Mouse (Mus musculus) myocyte (in vitro differentiated cells): ENCODE data around the gene Ski. TPM values are rescaled to one million over a fixed set of nuclear protein-coding genes. Genes with fewer than 3 reads are reported as not detected.
A peak's percentile ranks its signal among the peaks of the same experiment; 100 is the strongest.

ENCODE experiments used
- H3K27me3 ChIP-seq: one replicate; pipeline ENCODE4 v1.6.1; 2011; ENCODE audit not compliant: control insufficient read depth, insufficient read depth, insufficient read length
- H3K36me3 ChIP-seq: one replicate; pipeline ENCODE4 v1.6.1; 2011; ENCODE audit not compliant: control insufficient read depth, insufficient read depth
- H3K4me2 ChIP-seq: one replicate; pipeline ENCODE4 v1.6.1; 2011; ENCODE audit warnings: low read depth, control low read depth
- H3K4me3 ChIP-seq: one replicate; pipeline ENCODE4 v1.5.1; 2011; ENCODE audit warnings: mild to moderate bottlenecking, control low read depth, moderate library complexity
- H3K79me2 ChIP-seq: one replicate; pipeline ENCODE4 v1.6.1; 2011; ENCODE audit not compliant: control insufficient read depth, insufficient read depth
- H3ac ChIP-seq: one replicate; pipeline ENCODE4 v1.6.1; 2011; ENCODE audit not compliant: control insufficient read depth, insufficient read length
- CEBPB ChIP-seq: IDR thresholded peaks from 2 replicates; pipeline ENCODE4 v1.6.1; 2011; ENCODE audit warnings: mild to moderate bottlenecking, moderate library complexity; ENCODE audit not compliant: poor library complexity, insufficient read depth, severe bottlenecking
- E2F4 ChIP-seq: IDR thresholded peaks from one replicate; pipeline ENCODE4 v1.6.1; 2011; ENCODE audit warnings: mild to moderate bottlenecking, control low read depth, moderate library complexity; ENCODE audit not compliant: insufficient read depth
- MAX ChIP-seq: IDR thresholded peaks from one replicate; pipeline ENCODE4 v1.6.1; 2011; ENCODE audit warnings: low read depth, mild to moderate bottlenecking, control low read depth
- MYOD1 ChIP-seq, 3 experiments: IDR thresholded peaks; one replicate each; pipeline ENCODE4 v1.6.1; 2011; ENCODE audit warnings: control low read depth in 2 of 3, low read depth in 2 of 3, mild to moderate bottlenecking in 2 of 3, moderate library complexity in 1 of 3; ENCODE audit not compliant: insufficient read length in 2 of 3, control insufficient read depth in 1 of 3
- MYOG ChIP-seq, 3 experiments: IDR thresholded peaks; one replicate each; pipeline ENCODE4 v1.6.1; 2011; ENCODE audit warnings: control low read depth in 2 of 3, low read depth in 2 of 3, mild to moderate bottlenecking in 2 of 3; ENCODE audit not compliant: insufficient read length in 2 of 3, control insufficient read depth in 1 of 3, insufficient read depth in 1 of 3
- POLR2A ChIP-seq: IDR thresholded peaks from one replicate; pipeline ENCODE4 v1.6.1; 2011; ENCODE audit warnings: low read depth, mild to moderate bottlenecking, control low read depth, moderate library complexity; ENCODE audit not compliant: insufficient read length
- POLR2AphosphoS2 ChIP-seq: IDR thresholded peaks from one replicate; pipeline ENCODE4 v1.6.1; 2011; ENCODE audit warnings: low read depth, control low read depth; ENCODE audit not compliant: insufficient read length
- REST ChIP-seq: IDR thresholded peaks from one replicate; pipeline ENCODE4 v1.6.1; 2011; ENCODE audit warnings: mild to moderate bottlenecking, control low read depth, moderate library complexity; ENCODE audit not compliant: insufficient read depth, insufficient read length
- SRF ChIP-seq: IDR thresholded peaks from one replicate; pipeline ENCODE4 v1.6.1; 2011; ENCODE audit warnings: low read depth; ENCODE audit not compliant: control insufficient read depth, insufficient read length
- TCF12 ChIP-seq: IDR thresholded peaks from one replicate; pipeline ENCODE4 v1.6.1; 2011; ENCODE audit warnings: mild to moderate bottlenecking, control low read depth; ENCODE audit not compliant: poor library complexity, insufficient read depth, severe bottlenecking
- TCF3 ChIP-seq: IDR thresholded peaks from one replicate; pipeline ENCODE4 v1.6.1; 2011; ENCODE audit warnings: low read depth, control low read depth; ENCODE audit not compliant: insufficient read length
- USF1 ChIP-seq: IDR thresholded peaks from one replicate; pipeline ENCODE4 v1.6.1; 2011; ENCODE audit warnings: low read depth, mild to moderate bottlenecking, control low read depth, moderate library complexity
- polyA plus RNA-seq: library from polyadenylated mRNA; unstranded; fragments of >200 nt; fragmentation: generic; extraction: Trizol; gene quantifications from one replicate; pipeline ENCODE4 v1.2.1, GENCODE M21; 2012; ENCODE audit warnings: missing spikeins

Gene Ski
- polyA plus RNA-seq, 1 experiment = 54.5 TPM

- Histone ChIP-seq H3ac (no peak overlapping the region), H3K79me2 (no peaks in the 10 kb centered on the region), H3K27me3 (no peaks in the 10 kb centered on the region), H3K4me2 (peak overlapping the region; percentile 59), H3K36me3 (no peaks in the 10 kb centered on the region), H3K4me3 (no peak overlapping the region)
- TF ChIP-seq MYOG (IDR thresholded peaks at IDR 0.05; ENCODE audit: control insufficient read depth in 1 of 3, insufficient read depth in 1 of 3, insufficient read length in 2 of 3, low read depth in 2 of 3) = no peak
- TF ChIP-seq E2F4 = no peak
- no peak for TF ChIP-seq POLR2AphosphoS2
- TF ChIP-seq MAX = no peak
- TF ChIP-seq CEBPB = no peak
- TF ChIP-seq TCF12 = no peak
- no peak for TF ChIP-seq MYOD1 (IDR thresholded peaks at IDR 0.05; ENCODE audit: control insufficient read depth in 1 of 3, insufficient read length in 2 of 3, low read depth in 2 of 3)
- TF ChIP-seq TCF3 = no peak
- no peak for TF ChIP-seq POLR2A
- no peak for TF ChIP-seq REST
- no peak for TF ChIP-seq USF1
- no peak for TF ChIP-seq SRF
These were observed 89.2 kb downstream of the Ski start for GRCm38 (mm10) chr4:155133188-155133587.

- no peaks in the 10 kb centered on the region for H3K79me2 ChIP-seq
- no peaks in the 10 kb centered on the region for H3K36me3 ChIP-seq
- no peak overlapping the region for H3ac ChIP-seq
- H3K27me3 ChIP-seq = no peaks in the 10 kb centered on the region
- TF ChIP-seq SRF (no peak), POLR2A (no peak), CEBPB (no peak), REST (no peak), USF1 (no peak), POLR2AphosphoS2 (no peak), E2F4 (no peak), MYOD1 (IDR thresholded peaks at IDR 0.05; ENCODE audit: control insufficient read depth in 1 of 3, insufficient read length in 2 of 3, low read depth in 2 of 3) (no peak), MYOG (IDR thresholded peaks at IDR 0.05; ENCODE audit: control insufficient read depth in 1 of 3, insufficient read depth in 1 of 3, insufficient read length in 2 of 3, low read depth in 2 of 3) (no peak), MAX (no peak), TCF3 (no peak), TCF12 (no peak)
- H3K4me2 ChIP-seq = peak overlapping the region; percentile 55
- H3K4me3 ChIP-seq = no peak overlapping the region
These were observed 91.8 kb downstream of the Ski start for GRCm38 (mm10) chr4:155130616-155131015.

- Histone ChIP-seq H3K79me2 (no peaks in the 10 kb centered on the region), H3ac (no peak overlapping the region), H3K4me3 (no peak overlapping the region), H3K4me2 (peak overlapping the region; percentile 55), H3K27me3 (no peaks in the 10 kb centered on the region), H3K36me3 (no peaks in the 10 kb centered on the region)
- TF ChIP-seq MAX (no peak), CEBPB (no peak), SRF (peak; percentile 85), POLR2A (peak; percentile 36), MYOD1 (IDR thresholded peaks at IDR 0.05; ENCODE audit: control insufficient read depth in 1 of 3, insufficient read length in 2 of 3, low read depth in 2 of 3) (peak in 2 of 3 experiments; percentile 21 to 61), MYOG (IDR thresholded peaks at IDR 0.05; ENCODE audit: control insufficient read depth in 1 of 3, insufficient read depth in 1 of 3, insufficient read length in 2 of 3, low read depth in 2 of 3) (peak in 2 of 3 experiments; percentile 28 to 65)
These were observed 92.4 kb downstream of the Ski start for GRCm38 (mm10) chr4:155129996-155130395.

GRCm38 (mm10) chr4:155129132-155129917 lies 93.1 kb downstream of the Ski start:
- TF ChIP-seq REST (no peak), MYOD1 (IDR thresholded peaks at IDR 0.05; ENCODE audit: control insufficient read depth in 1 of 3, insufficient read length in 2 of 3, low read depth in 2 of 3) (peak in 1 of 3 experiments; percentile 16)
- Histone ChIP-seq H3K4me3 (no peak overlapping the region), H3K36me3 (no peaks in the 10 kb centered on the region), H3K79me2 (no peaks in the 10 kb centered on the region), H3K27me3 (no peaks in the 10 kb centered on the region), H3ac (no peak overlapping the region), H3K4me2 (peak overlapping the region; percentile 55)

GRCm38 (mm10) chr4:155128411-155128810 lies 94.0 kb downstream of the Ski start:
- Histone ChIP-seq H3K36me3 (no peaks in the 10 kb centered on the region), H3ac (no peak overlapping the region), H3K27me3 (no peaks in the 10 kb centered on the region), H3K79me2 (no peaks in the 10 kb centered on the region), H3K4me3 (no peak overlapping the region), H3K4me2 (no peak overlapping the region)
- TF ChIP-seq SRF (no peak), USF1 (no peak), MAX (no peak), TCF12 (no peak), MYOD1 (IDR thresholded peaks at IDR 0.05; ENCODE audit: control insufficient read depth in 1 of 3, insufficient read length in 2 of 3, low read depth in 2 of 3) (no peak), E2F4 (no peak), POLR2AphosphoS2 (no peak), CEBPB (no peak), TCF3 (no peak), REST (no peak), MYOG (IDR thresholded peaks at IDR 0.05; ENCODE audit: control insufficient read depth in 1 of 3, insufficient read depth in 1 of 3, insufficient read length in 2 of 3, low read depth in 2 of 3) (no peak), POLR2A (no peak)
